Mouse (Mus musculus) lung, postnatal 0 days (tissue): ENCODE measurements around the gene Gm20716.

ENCODE experiments used
- CTCF ChIP-seq: IDR thresholded peaks from 2 replicates; pipeline ENCODE4 v1.5.1; 2016; ENCODE audit warnings: antibody characterized with exemption, mild to moderate bottlenecking
- EP300 ChIP-seq: IDR thresholded peaks from 2 replicates; pipeline ENCODE4 v1.6.1; 2016; ENCODE audit warnings: antibody characterized with exemption, mild to moderate bottlenecking, control low read depth

DNA sequence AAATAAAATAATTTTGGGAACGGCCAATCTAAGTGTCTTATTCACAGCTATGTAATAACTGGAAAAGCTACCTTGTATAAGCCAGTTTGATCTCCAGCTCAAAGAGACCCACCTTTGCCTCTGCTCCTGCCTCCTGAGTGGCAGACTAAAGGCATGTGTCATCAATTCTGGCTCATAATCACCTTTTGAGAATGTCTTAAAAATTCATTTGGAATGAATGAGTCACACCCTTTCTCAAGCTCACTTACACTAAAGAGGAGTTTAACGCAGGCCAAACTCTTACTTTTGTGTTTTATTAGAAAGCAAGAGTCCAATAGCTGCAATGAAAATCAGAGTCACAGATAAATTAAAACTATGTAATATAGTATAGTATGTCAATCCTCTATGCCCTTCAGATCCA lies 38.3 kb downstream of the Gm20716 start:
- TF ChIP-seq CTCF (no peak), EP300 (no peak)
